Mouse (Mus musculus): ENCODE data around the gene Zfyve27. TPM values are rescaled to one million over a fixed set of nuclear protein-coding genes. Genes with fewer than 3 reads are reported as not detected.

The Zfyve27 gene
- polyA plus RNA-seq, 1 experiment from 2014 or later = 20.3 TPM

GRCm38 (mm10) chr19:42145210-42145609 lies 18.5 kb upstream of the Zfyve27 start:
- Histone ChIP-seq H3K4me2 (ENCODE audit: low read length) (no peak overlapping the region), H3K4me1 (replicated peaks; ENCODE audit: insufficient read depth, low read length) (peaks cover 7% of the 10 kb centered on the region), H3K9ac (ENCODE audit: low read depth, low read length) (no peak overlapping the region), H3K36me3 (ENCODE audit: insufficient read depth, low read length) (no peaks in the 10 kb centered on the region), H3K9me3 (replicated peaks; ENCODE audit: low read length) (no peaks in the 10 kb centered on the region), H3K4me3 (replicated peaks; ENCODE audit: low read depth, low read length) (no peak overlapping the region), H3K27me3 (ENCODE audit: insufficient read depth, low read length) (no peaks in the 10 kb centered on the region), H3K27ac (no peak overlapping the region)
- 55% methylated on average over 4 of the region's 4 CpGs for WGBS
- DNase-seq (ENCODE audit: low spot score) = no peak
- ATAC-seq (replicated peaks; ENCODE audit: low FRiP score, low read depth) = no peak
- TF ChIP-seq CTCF (IDR thresholded peaks at IDR 0.05; ENCODE audit: low read depth) = no peak

GRCm38 (mm10) chr19:42145731-42146130 lies 18.0 kb upstream of the Zfyve27 start:
- Histone ChIP-seq H3K27me3 (ENCODE audit: insufficient read depth, low read length) (no peaks in the 10 kb centered on the region), H3K4me1 (replicated peaks; ENCODE audit: insufficient read depth, low read length) (peaks cover 7% of the 10 kb centered on the region), H3K4me2 (ENCODE audit: low read length) (no peak overlapping the region), H3K36me3 (ENCODE audit: insufficient read depth, low read length) (0 out of 2 replicates have a peak, but pooled peaks cover under 1% of the 10 kb centered on the region), H3K27ac (no peak overlapping the region), H3K4me3 (replicated peaks; ENCODE audit: low read depth, low read length) (no peak overlapping the region), H3K9me3 (replicated peaks; ENCODE audit: low read length) (no peaks in the 10 kb centered on the region), H3K9ac (ENCODE audit: low read depth, low read length) (no peak overlapping the region)
- ATAC-seq (replicated peaks; ENCODE audit: low FRiP score, low read depth) = no peak
- DNase-seq (ENCODE audit: low spot score) = no peak
- TF ChIP-seq CTCF (IDR thresholded peaks at IDR 0.05; ENCODE audit: low read depth) = no peak
- WGBS = 90% methylated on average over 2 of the region's 2 CpGs

- H3K4me1 ChIP-seq (replicated peaks; ENCODE audit: insufficient read depth, low read length) = peaks cover 7% of the 10 kb centered on the region
- H3K27me3 ChIP-seq (ENCODE audit: insufficient read depth, low read length) = no peaks in the 10 kb centered on the region
- WGBS = 93% methylated on average over 9 of the region's 9 CpGs
- no peaks in the 10 kb centered on the region for H3K9me3 ChIP-seq (replicated peaks; ENCODE audit: low read length)
- H3K27ac ChIP-seq = peak overlapping the region; percentile 87
- 0 out of 2 replicates have a peak, but pooled peaks cover 6% of the 10 kb centered on the region for H3K36me3 ChIP-seq (ENCODE audit: insufficient read depth, low read length)
- DNase-seq (ENCODE audit: low spot score) = no peak
- no peak overlapping the region for H3K9ac ChIP-seq (ENCODE audit: low read depth, low read length)
- H3K4me2 ChIP-seq (ENCODE audit: low read length) = peak overlapping the region; percentile 76
- peak overlapping the region; percentile 70; the same call in 1 of the 2 replicates for H3K4me3 ChIP-seq (replicated peaks; ENCODE audit: low read depth, low read length)
- ATAC-seq (replicated peaks; ENCODE audit: low FRiP score, low read depth) = no peak
- no peak for TF ChIP-seq CTCF (IDR thresholded peaks at IDR 0.05; ENCODE audit: low read depth)
Observed at GRCm38 (mm10) chr19:42146276-42147010, 17.3 kb upstream of the Zfyve27 start.

DNA sequence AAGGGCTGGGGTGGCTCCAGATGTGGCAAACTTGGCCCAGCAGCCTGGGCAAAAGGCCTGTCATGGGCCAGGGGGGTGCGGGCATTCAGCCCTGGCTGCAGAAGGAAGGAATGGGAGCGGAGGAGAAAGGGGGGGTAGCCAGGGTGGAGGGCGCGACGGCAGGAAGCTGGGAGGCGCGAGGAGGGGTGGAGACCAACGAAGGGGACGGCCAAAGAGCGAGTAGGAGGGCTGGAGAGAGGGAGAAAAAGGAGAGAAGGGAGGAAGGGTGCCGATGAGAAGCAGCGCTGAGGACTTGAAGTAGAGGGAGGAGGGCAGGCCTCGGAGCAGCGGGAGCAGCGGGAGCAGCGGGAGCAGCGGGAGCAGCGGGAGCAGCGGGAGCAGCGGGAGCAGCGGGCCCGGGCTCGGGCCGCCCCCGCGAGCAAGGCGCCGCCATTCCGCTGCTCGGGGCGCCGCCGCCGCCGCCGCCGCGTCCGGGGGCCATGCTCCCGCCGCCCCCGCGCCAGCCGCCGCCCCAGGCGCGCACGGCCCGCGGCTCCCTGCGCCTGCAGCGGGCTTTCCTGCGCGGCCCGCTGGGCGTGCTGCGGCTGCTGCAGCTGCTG lies 16.5 kb upstream of the Zfyve27 start, which contains the start of gene Marveld1:
Gene Marveld1 (plus strand): TSS at position 231 of the 599 bp plus-strand sequence.
- 2% methylated on average over 33 of the region's 57 CpGs for WGBS
- H3K4me1 ChIP-seq (replicated peaks; ENCODE audit: insufficient read depth, low read length) = peaks cover 7% of the 10 kb centered on the region

DNA sequence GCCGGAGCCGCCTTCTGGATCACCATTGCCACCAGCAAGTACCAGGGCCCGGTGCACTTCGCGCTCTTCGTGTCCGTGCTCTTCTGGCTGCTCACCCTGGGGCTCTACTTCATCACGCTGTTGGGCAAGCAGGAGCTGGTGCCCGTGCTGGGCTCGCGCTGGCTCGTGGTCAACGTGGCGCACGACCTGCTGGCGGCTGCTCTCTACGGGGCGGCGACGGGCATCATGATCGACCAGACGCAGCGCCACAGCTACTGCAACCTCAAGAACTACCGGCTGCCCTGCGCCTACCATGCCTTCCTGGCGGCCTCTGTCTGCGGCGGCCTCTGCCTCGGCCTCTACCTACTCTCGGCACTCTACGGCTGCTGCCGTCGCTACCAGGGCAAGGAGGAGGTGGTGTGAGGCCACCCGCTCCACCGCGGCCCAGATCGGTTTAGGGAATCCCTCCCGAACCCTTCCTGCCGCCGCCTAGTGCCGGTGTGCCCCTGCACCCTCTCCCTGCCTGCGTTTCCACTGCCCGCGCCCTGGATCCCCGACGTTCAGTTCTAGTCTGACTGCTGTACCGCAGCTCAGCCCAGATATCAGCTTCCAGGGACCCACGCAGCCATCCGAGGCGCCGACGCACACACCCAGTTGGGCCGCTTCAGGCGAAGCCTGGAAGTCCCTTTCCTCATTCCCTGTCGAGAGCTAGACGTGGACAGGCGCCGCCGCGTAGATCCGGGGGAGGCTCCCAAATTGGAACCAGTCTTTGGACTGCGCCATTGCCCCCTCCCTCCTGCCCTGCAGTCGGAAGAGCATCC lies 15.8 kb upstream of the Zfyve27 start:
- Histone ChIP-seq H3K9ac (ENCODE audit: low read depth, low read length) (peak overlapping the region; percentile 89), H3K36me3 (ENCODE audit: insufficient read depth, low read length) (0 out of 2 replicates have a peak, but pooled peaks cover 6% of the 10 kb centered on the region), H3K4me2 (ENCODE audit: low read length) (peak overlapping the region; percentile 76), H3K9me3 (replicated peaks; ENCODE audit: low read length) (no peaks in the 10 kb centered on the region), H3K4me1 (replicated peaks; ENCODE audit: insufficient read depth, low read length) (peaks cover 7% of the 10 kb centered on the region), H3K27ac (peak overlapping the region; percentile 87), H3K4me3 (replicated peaks; ENCODE audit: low read depth, low read length) (peak overlapping the region; percentile 70), H3K27me3 (ENCODE audit: insufficient read depth, low read length) (no peaks in the 10 kb centered on the region)
- DNase-seq (ENCODE audit: low spot score) (peak; percentile 86), ATAC-seq (replicated peaks; ENCODE audit: low FRiP score, low read depth) (peak; percentile 55)
- no peak for TF ChIP-seq CTCF (IDR thresholded peaks at IDR 0.05; ENCODE audit: low read depth)
- WGBS = under 1% methylated on average over 62 of the region's 63 CpGs

More for the DNA sequence above, 16.5 kb upstream of the Zfyve27 start, which contains the start of gene Marveld1:
- peak within 1 kb of the TSS; percentile 87 for H3K27ac ChIP-seq
- peak; percentile 28; the same call in 1 of the 2 replicates for TF ChIP-seq CTCF (IDR thresholded peaks at IDR 0.05; ENCODE audit: low read depth)
- no peaks in the 10 kb centered on the region for H3K27me3 ChIP-seq (ENCODE audit: insufficient read depth, low read length)
- peak within 1 kb of the TSS; percentile 70 for H3K4me3 ChIP-seq (replicated peaks; ENCODE audit: low read depth, low read length)
- DNase-seq (ENCODE audit: low spot score) (peak; percentile 95), ATAC-seq (replicated peaks; ENCODE audit: low FRiP score, low read depth) (peak; percentile 52)
- H3K36me3 ChIP-seq (ENCODE audit: insufficient read depth, low read length) = 0 out of 2 replicates have a peak, but pooled peaks cover 6% of the 10 kb centered on the region
- H3K9ac ChIP-seq (ENCODE audit: low read depth, low read length) = peak within 1 kb of the TSS; percentile 89
- no peaks in the 10 kb centered on the region for H3K9me3 ChIP-seq (replicated peaks; ENCODE audit: low read length)
- peak within 1 kb of the TSS; percentile 76 for H3K4me2 ChIP-seq (ENCODE audit: low read length)

GRCm38 (mm10) chr19:42148569-42148860 lies 15.2 kb upstream of the Zfyve27 start:
- WGBS = 14% methylated on average over 7 of the region's 7 CpGs
- H3K9ac ChIP-seq (ENCODE audit: low read depth, low read length) = peak overlapping the region; percentile 89
- DNase-seq (ENCODE audit: low spot score) = no peak
- H3K27ac ChIP-seq = peak overlapping the region; percentile 87
- peak overlapping the region; percentile 70 for H3K4me3 ChIP-seq (replicated peaks; ENCODE audit: low read depth, low read length)
- peak; percentile 64 for ATAC-seq (replicated peaks; ENCODE audit: low FRiP score, low read depth)
- H3K4me2 ChIP-seq (ENCODE audit: low read length) = peak overlapping the region; percentile 76
- 0 out of 2 replicates have a peak, but pooled peaks cover 6% of the 10 kb centered on the region for H3K36me3 ChIP-seq (ENCODE audit: insufficient read depth, low read length)
- H3K4me1 ChIP-seq (replicated peaks; ENCODE audit: insufficient read depth, low read length) = peaks cover 7% of the 10 kb centered on the region
- no peak for TF ChIP-seq CTCF (IDR thresholded peaks at IDR 0.05; ENCODE audit: low read depth)
- H3K27me3 ChIP-seq (ENCODE audit: insufficient read depth, low read length) = no peaks in the 10 kb centered on the region
- no peaks in the 10 kb centered on the region for H3K9me3 ChIP-seq (replicated peaks; ENCODE audit: low read length)
